Mouse (Mus musculus) MEL (cell line): ENCODE results near the gene Ldlrap1. TPM values are rescaled to one million over a fixed set of nuclear protein-coding genes. Genes with fewer than 3 reads are reported as not detected.

Experiments used
- DNase-seq: peaks from one replicate; pipeline ENCODE4 v3.0.0; 2011; ENCODE audit warnings: low read depth, low spot score
- H3K27ac ChIP-seq: 2 replicates; pipeline ENCODE4 v1.5.1; 2012; ENCODE audit warnings: low read depth, mild to moderate bottlenecking, control low read depth, low read length, moderate library complexity; ENCODE audit not compliant: control insufficient read depth
- H3K27me3 ChIP-seq, 2 experiments: fragments of 150-350 bp in 1 of 2; sonication (generic) in 1 of 2; 2 replicates each; pipeline ENCODE4 v1.6.1; 2012; ENCODE audit warnings: low read length in 2 of 2, mild to moderate bottlenecking in 2 of 2, improper control_type of control experiment in 1 of 2, moderate library complexity in 1 of 2; ENCODE audit not compliant: insufficient read depth in 2 of 2, control insufficient read depth in 1 of 2
- H3K36me3 ChIP-seq, 2 experiments: 2 replicates each; pipeline ENCODE4 v1.6.1; 2012 to 2014; ENCODE audit warnings: low read length in 2 of 2, improper control_type of control experiment in 1 of 2, inconsistent platforms in 1 of 2, mild to moderate bottlenecking in 1 of 2; ENCODE audit not compliant: insufficient read depth in 2 of 2, control insufficient read depth in 1 of 2
- H3K4me1 ChIP-seq, 2 experiments: fragments of 150-350 bp in 1 of 2; sonication (generic) in 1 of 2; 2 replicates each; pipeline ENCODE4 v1.6.1; 2012; ENCODE audit warnings: low read length in 2 of 2, improper control_type of control experiment in 1 of 2, mild to moderate bottlenecking in 1 of 2; ENCODE audit not compliant: insufficient read depth in 2 of 2, control insufficient read depth in 1 of 2
- H3K4me3 ChIP-seq, 2 experiments: fragments of 150-350 bp in 1 of 2; sonication (generic) in 1 of 2; 2 replicates each; pipeline ENCODE4 v1.5.1; 2012; ENCODE audit warnings: low read depth in 2 of 2, low read length in 2 of 2, mild to moderate bottlenecking in 2 of 2, moderate library complexity in 2 of 2, control low read depth in 1 of 2, improper control_type of control experiment in 1 of 2; ENCODE audit not compliant: control insufficient read depth in 1 of 2, insufficient read depth in 1 of 2
- H3K79me2 ChIP-seq: 2 replicates; pipeline ENCODE4 v1.6.1; 2012; ENCODE audit warnings: mild to moderate bottlenecking, low read length, moderate library complexity; ENCODE audit not compliant: control insufficient read depth, poor library complexity, insufficient read depth
- H3K9ac ChIP-seq: 2 replicates; pipeline ENCODE4 v1.6.1; 2012; ENCODE audit warnings: low read depth, mild to moderate bottlenecking, control low read depth, low read length, moderate library complexity; ENCODE audit not compliant: control insufficient read depth, poor library complexity, severe bottlenecking
- H3K9me3 ChIP-seq: fragments of 150-350 bp; sonication (generic); replicated peaks from 2 replicates; pipeline ENCODE4 v1.6.1; 2012; ENCODE audit warnings: mild to moderate bottlenecking, low read length, improper control_type of control experiment, moderate library complexity; ENCODE audit not compliant: insufficient read depth
- BHLHE40 ChIP-seq: IDR thresholded peaks from 2 replicates; pipeline ENCODE4 v1.6.1; 2012; ENCODE audit warnings: low read depth, mild to moderate bottlenecking, inconsistent platforms, low read length, improper control_type of control experiment, borderline replicate concordance
- CTCF ChIP-seq, 3 experiments: IDR thresholded peaks in 2 of 3; conservative IDR thresholded peaks in 1 of 3; 2 replicates each; pipeline ENCODE4 v1.5.1; 2011 to 2012; ENCODE audit warnings: low read length in 3 of 3, low read depth in 2 of 3, mild to moderate bottlenecking in 2 of 3, improper control_type of control experiment in 1 of 3, inconsistent platforms in 1 of 3, mixed read lengths in 1 of 3, moderate library complexity in 1 of 3; ENCODE audit not compliant: control insufficient read depth in 1 of 3, insufficient read depth in 1 of 3, poor library complexity in 1 of 3, severe bottlenecking in 1 of 3
- E2F4 ChIP-seq: IDR thresholded peaks from 2 replicates; pipeline ENCODE4 v1.6.1; 2011; ENCODE audit warnings: low read depth, low read length, improper control_type of control experiment, borderline replicate concordance
- ELF1 ChIP-seq: IDR thresholded peaks from 2 replicates; pipeline ENCODE4 v1.6.1; 2014; ENCODE audit warnings: low read depth, mild to moderate bottlenecking, inconsistent platforms, low read length, improper control_type of control experiment, moderate library complexity
- EP300 ChIP-seq, 2 experiments: IDR thresholded peaks; 2 replicates each; pipeline ENCODE4 v1.6.1; 2011; ENCODE audit warnings: improper control_type of control experiment in 2 of 2, low read length in 2 of 2, low read depth in 1 of 2, mild to moderate bottlenecking in 1 of 2
- ETS1 ChIP-seq: IDR thresholded peaks from 2 replicates; pipeline ENCODE4 v1.6.1; 2012; ENCODE audit warnings: low read depth, mild to moderate bottlenecking, inconsistent platforms, low read length, improper control_type of control experiment, moderate library complexity
- GABPA ChIP-seq: IDR thresholded peaks from 2 replicates; pipeline ENCODE4 v1.6.1; 2012; ENCODE audit warnings: low read depth, mild to moderate bottlenecking, inconsistent platforms, low read length, improper control_type of control experiment, moderate library complexity
- GATA1 ChIP-seq: IDR thresholded peaks from 2 replicates; pipeline ENCODE4 v1.6.1; 2011; ENCODE audit warnings: low read depth, low read length, improper control_type of control experiment
- MAFK ChIP-seq: IDR thresholded peaks from 2 replicates; pipeline ENCODE4 v1.6.1; 2011; ENCODE audit warnings: low read depth, mild to moderate bottlenecking, low read length, improper control_type of control experiment, borderline replicate concordance
- MAX ChIP-seq: IDR thresholded peaks from 2 replicates; pipeline ENCODE4 v1.6.1; 2011; ENCODE audit warnings: low read length, improper control_type of control experiment
- MAZ ChIP-seq: IDR thresholded peaks from 2 replicates; pipeline ENCODE4 v1.6.1; 2012; ENCODE audit warnings: low read depth, mild to moderate bottlenecking, inconsistent platforms, low read length, improper control_type of control experiment
- MXI1 ChIP-seq: IDR thresholded peaks from 2 replicates; pipeline ENCODE4 v1.6.1; 2011; ENCODE audit warnings: mild to moderate bottlenecking, low read depth, low read length, improper control_type of control experiment
- MYB ChIP-seq: IDR thresholded peaks from 2 replicates; pipeline ENCODE4 v1.6.1; 2011; ENCODE audit warnings: mild to moderate bottlenecking, low read depth, low read length, improper control_type of control experiment
- MYC ChIP-seq: IDR thresholded peaks from 2 replicates; pipeline ENCODE4 v1.6.1; 2011; ENCODE audit warnings: low read depth, mild to moderate bottlenecking, low read length, improper control_type of control experiment, moderate library complexity
- NRF1 ChIP-seq: IDR thresholded peaks from 2 replicates; pipeline ENCODE4 v1.6.1; 2014; ENCODE audit warnings: low read depth, mild to moderate bottlenecking, inconsistent platforms, low read length, improper control_type of control experiment, moderate library complexity; ENCODE audit not compliant: poor library complexity, insufficient read depth, severe bottlenecking
- POLR2A ChIP-seq, 2 experiments: IDR thresholded peaks; 2 replicates each; pipeline ENCODE4 v1.6.1; 2011 to 2012; ENCODE audit warnings: low read length in 2 of 2, mild to moderate bottlenecking in 2 of 2, control low read depth in 1 of 2, improper control_type of control experiment in 1 of 2, low read depth in 1 of 2, moderate library complexity in 1 of 2; ENCODE audit not compliant: control insufficient read depth in 1 of 2, insufficient read depth in 1 of 2, poor library complexity in 1 of 2
- RCOR1 ChIP-seq: IDR thresholded peaks from 2 replicates; pipeline ENCODE4 v1.6.1; 2012; ENCODE audit warnings: low read depth, mild to moderate bottlenecking, inconsistent platforms, low read length, improper control_type of control experiment
- SIN3A ChIP-seq: IDR thresholded peaks from 2 replicates; pipeline ENCODE4 v1.6.1; 2012; ENCODE audit warnings: low read length, improper control_type of control experiment, inconsistent platforms
- TAL1 ChIP-seq: IDR thresholded peaks from 2 replicates; pipeline ENCODE4 v1.6.1; 2012; ENCODE audit warnings: mild to moderate bottlenecking, inconsistent platforms, low read length, moderate library complexity, mixed read lengths
- TCF12 ChIP-seq: IDR thresholded peaks from 2 replicates; pipeline ENCODE4 v1.6.1; 2014; ENCODE audit warnings: low read depth, mild to moderate bottlenecking, inconsistent platforms, low read length, improper control_type of control experiment, moderate library complexity
- USF1 ChIP-seq: IDR thresholded peaks from 2 replicates; pipeline ENCODE4 v1.6.1; 2014; ENCODE audit warnings: low read depth, mild to moderate bottlenecking, inconsistent platforms, low read length, improper control_type of control experiment, moderate library complexity
- polyA plus RNA-seq, 2 experiments: library from polyadenylated mRNA; stranded (reverse) in 1 of 2; unstranded in 1 of 2; fragments of >175 nt in 1 of 2; fragments of >200 nt in 1 of 2; gene quantifications; 2 replicates each; pipeline versions ENCODE4 v1.2.1 to v1.2.4; 2012; ENCODE audit warnings: low replicate concordance in 2 of 2, low read depth in 1 of 2; ENCODE audit not compliant: insufficient read length in 2 of 2, insufficient read depth in 1 of 2, missing spikeins in 1 of 2
- total RNA-seq: library from RNA; depleted of rRNA; stranded (reverse); fragments of 300-350 nt; gene quantifications from 2 replicates; pipeline ENCODE4 v1.2.3, GENCODE M21; 2012

Gene Ldlrap1
- total and polyA plus RNA-seq, 3 experiments, result 23.7 to 24.8 TPM; not detected in 1

GRCm38 (mm10) chr4:134762360-134762759 is 5.5 kb downstream of the Ldlrap1 start (continued):
- TF ChIP-seq MYC, result peak; percentile 78
- 0 out of 2 replicates have a peak, but pooled peaks have one; percentile 37 for TF ChIP-seq TCF12
- peak; percentile 98 for TF ChIP-seq USF1
- 0 out of 2 replicates have a peak, but pooled peaks have one; percentile 52 for TF ChIP-seq MAZ

GRCm38 (mm10) chr4:134760793-134761201 is 7.0 kb downstream of the Ldlrap1 start:
- peak overlapping the region; percentile 37 for H3K9ac ChIP-seq
- no peaks in the 10 kb centered on the region for H3K9me3 ChIP-seq
- peaks cover 35 to 67% of the 10 kb centered on the region in 2 experiments for H3K4me1 ChIP-seq
- H3K36me3 ChIP-seq, result peaks cover 0 to 46% of the 10 kb centered on the region in 2 experiments; a peak in 2 of 4 replicates
- TF ChIP-seq TCF12, result peak; percentile 87
- peak; percentile 82 for TF ChIP-seq SIN3A
- no peak for TF ChIP-seq NRF1
- TF ChIP-seq RCOR1, result peak; percentile 81
- TF ChIP-seq EP300 (IDR thresholded peaks at IDR 0.05; ENCODE audit: low read depth in 1 of 2, low read length in 2 of 2), result peak; percentile 91 to 95
- peak; percentile 87 for TF ChIP-seq ETS1
- peak; percentile 66 for TF ChIP-seq MXI1
- peak; percentile 87 for TF ChIP-seq TAL1
- TF ChIP-seq ELF1, result 0 out of 2 replicates have a peak, but pooled peaks have one; percentile 17
- 0 out of 4 replicates have a peak, but pooled peaks of 1 of the 2 experiments have one; percentile 35 for TF ChIP-seq POLR2A (IDR thresholded peaks at IDR 0.05; ENCODE audit: control insufficient read depth in 1 of 2, insufficient read depth in 1 of 2, low read depth in 1 of 2, low read length in 2 of 2, poor library complexity in 1 of 2)
- peak; percentile 86 for TF ChIP-seq GATA1
- 0 out of 2 replicates have a peak, but pooled peaks have one; percentile 11 for TF ChIP-seq MAX
- peak; percentile 32; the same call in 1 of the 2 replicates for TF ChIP-seq MAFK
- TF ChIP-seq CTCF (IDR thresholded peaks at IDR 0.05 in 2 of 3, conservative IDR thresholded peaks at IDR 0.05 in 1 of 3; ENCODE audit: control insufficient read depth in 1 of 3, insufficient read depth in 1 of 3, low read depth in 2 of 3, low read length in 3 of 3, poor library complexity in 1 of 3, severe bottlenecking in 1 of 3), result no peak
- TF ChIP-seq GABPA, result no peak
- TF ChIP-seq BHLHE40, result 0 out of 2 replicates have a peak, but pooled peaks have one; percentile 60
- no peak for TF ChIP-seq E2F4
- TF ChIP-seq MYB, result 0 out of 2 replicates have a peak, but pooled peaks have one; percentile 8
- H3K27ac ChIP-seq, result peak overlapping the region; percentile 81
- peak; percentile 89 for DNase-seq
- H3K27me3 ChIP-seq, result no peaks in the 10 kb centered on the region
- H3K4me3 ChIP-seq, result peak overlapping the region; percentile 22 to 41; a peak in 2 of 4 replicates
- H3K79me2 ChIP-seq, result peaks cover 49% of the 10 kb centered on the region
